Mouse (Mus musculus) common myeloid progenitor, adult 5-6 weeks (primary cell): ENCODE measurements around the gene 3830417A13Rik. TPM values are rescaled to one million over a fixed set of nuclear protein-coding genes. Genes with fewer than 3 reads are reported as not detected.

Source experiments
- ATAC-seq: replicated peaks from 2 replicates; pipeline ENCODE4 v1.8.0; 2016; ENCODE audit warnings: low read depth, mild to moderate bottlenecking, moderate TSS enrichment, inconsistent platforms; ENCODE audit not compliant: poor library complexity, severe bottlenecking
- total RNA-seq: library from RNA; stranded (forward); fragments of 200-1000, 187-1606 nt; gene quantifications from 2 replicates; pipeline ENCODE4 v1.2.3, GENCODE M21; 2017

3830417A13Rik gene
- total RNA-seq: not detected in 2 replicates

DNA sequence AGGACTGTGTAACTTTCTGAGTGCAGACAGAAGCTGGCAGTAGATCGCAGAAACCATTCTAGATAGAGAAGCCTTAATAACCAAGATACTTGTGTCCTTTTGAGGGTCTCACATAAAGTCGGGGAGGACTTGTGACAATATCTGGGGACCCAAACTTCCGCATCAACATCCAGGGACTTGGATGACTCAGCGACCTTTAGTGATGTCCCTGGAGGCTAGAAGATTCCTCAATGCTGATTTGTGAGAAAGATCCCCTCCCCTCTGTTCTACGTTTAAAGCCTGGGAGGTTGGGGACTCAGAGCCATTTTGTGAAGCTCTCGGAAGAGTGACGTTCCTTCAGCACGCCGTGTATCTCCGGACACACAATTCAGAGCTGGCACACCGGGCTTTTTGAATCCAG lies at the start of gene 3830417A13Rik:
Gene 3830417A13Rik (plus strand): TSS at position 301 of the 400 bp plus-strand sequence.
- ATAC-seq: no peak

DNA sequence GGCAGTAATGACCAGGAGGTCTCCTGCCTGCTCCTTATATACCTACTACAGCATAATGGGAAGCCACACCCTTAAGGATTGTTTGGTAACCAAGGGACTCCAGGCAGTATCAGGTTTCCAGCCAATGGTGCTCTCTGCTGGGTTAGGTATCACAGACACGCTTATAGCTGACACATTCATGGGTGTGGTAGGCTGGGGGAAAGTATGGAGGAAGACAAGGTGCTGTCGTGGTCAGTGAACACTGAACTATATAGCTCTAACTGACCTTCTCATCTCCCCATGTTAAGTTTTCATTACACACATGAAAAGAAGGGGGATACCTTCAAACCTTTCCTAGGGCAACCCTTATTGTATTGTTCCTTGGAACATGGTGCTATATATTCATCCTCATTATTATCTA lies 21.2 kb upstream of the 3830417A13Rik start, which contains the start of gene Gm6760:
Gene Gm6760 (minus strand): TSS at position 101 of the 400 bp plus-strand sequence.
- no peak for ATAC-seq

DNA sequence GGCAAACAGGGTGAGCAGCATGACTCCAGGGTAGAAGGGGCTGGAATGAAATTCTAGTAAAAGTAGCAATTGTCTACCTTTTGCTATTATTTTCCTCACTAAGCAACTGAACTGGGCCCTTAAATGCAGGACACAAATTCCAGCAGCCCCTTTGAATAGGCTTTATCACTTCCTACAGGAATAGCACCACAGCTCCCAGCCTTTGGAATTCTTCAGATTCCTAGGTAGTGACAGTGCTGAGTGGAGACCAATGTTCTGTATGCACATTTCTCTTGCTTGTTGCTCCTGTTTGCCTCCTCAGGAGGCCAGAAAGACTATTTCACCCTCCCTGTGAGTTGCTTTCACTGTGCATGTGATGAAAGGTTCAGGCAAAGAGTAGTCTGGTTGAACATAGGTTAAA lies 7.9 kb downstream of the 3830417A13Rik start:
- no peak for ATAC-seq

Other genes with a start within 250 kb of the 3830417A13Rik start
- not detected in 2 replicates for gene Gm6760, start 21.4 kb upstream of the 3830417A13Rik start, total RNA-seq
- gene Slitrk4, start 103.4 kb downstream of the 3830417A13Rik start, total RNA-seq: not detected in 2 replicates